Mouse (Mus musculus): ENCODE measurements around the gene Pard3.

GRCm38 (mm10) chr8:127511341-127511740 lies 447.6 kb downstream of the Pard3 start:
- TF ChIP-seq CTCF (IDR thresholded peaks at IDR 0.05; ENCODE audit: low read depth) (no peak), EP300 (IDR thresholded peaks at IDR 0.05; ENCODE audit: low read depth) (no peak)
